Mouse (Mus musculus) liver, embryonic 15.5 days (tissue): ENCODE data around the gene Ctdsp1. TPM values are rescaled to one million over a fixed set of nuclear protein-coding genes. Genes with fewer than 3 reads are reported as not detected.

Experiments
- ATAC-seq: fragments of 200-750 bp; cut with Nextera tagmentation; 2 replicates; pipeline ENCODE4 v1.8.0; 2017; ENCODE audit warnings: moderate number of reproducible peaks, mild to moderate bottlenecking, moderate library complexity; ENCODE audit not compliant: insufficient read depth
- H3K27ac ChIP-seq: fragments of 300-500 bp; sonication (generic); replicated peaks from 2 replicates; pipeline ENCODE4 v1.5.1; 2015; ENCODE audit warnings: mild to moderate bottlenecking, inconsistent platforms
- H3K27me3 ChIP-seq: fragments of 300-500 bp; sonication (generic); 2 replicates; pipeline ENCODE4 v1.6.1; 2015; ENCODE audit warnings: mild to moderate bottlenecking, inconsistent platforms
- H3K36me3 ChIP-seq: fragments of 300-500 bp; sonication (generic); replicated peaks from 2 replicates; pipeline ENCODE4 v1.6.1; 2015; ENCODE audit warnings: moderate library complexity, mild to moderate bottlenecking, inconsistent platforms
- H3K4me1 ChIP-seq: fragments of 300-500 bp; sonication (generic); replicated peaks from 2 replicates; pipeline ENCODE4 v1.6.1; 2015; ENCODE audit warnings: inconsistent platforms
- H3K4me2 ChIP-seq: fragments of 300-500 bp; sonication (generic); 2 replicates; pipeline ENCODE4 v1.6.1; 2015; ENCODE audit warnings: moderate library complexity, mild to moderate bottlenecking, inconsistent platforms
- H3K4me3 ChIP-seq: fragments of 300-500 bp; sonication (generic); replicated peaks from 2 replicates; pipeline ENCODE4 v1.5.1; 2015; ENCODE audit warnings: mild to moderate bottlenecking, inconsistent platforms
- H3K9ac ChIP-seq: fragments of 300-500 bp; sonication (generic); 2 replicates; pipeline ENCODE4 v1.6.1; 2015; ENCODE audit warnings: moderate library complexity, mild to moderate bottlenecking, inconsistent platforms
- H3K9me3 ChIP-seq: fragments of 300-500 bp; sonication (generic); replicated peaks from 2 replicates; pipeline ENCODE4 v1.6.1; 2016; ENCODE audit warnings: inconsistent platforms
- WGBS: fragments of 180-500 bp; shearing (Covaris S2); methylation state at CpG from one replicate; pipeline ENCODE4 v1.1.7; 2015; ENCODE audit warnings: mixed read lengths; ENCODE audit not compliant: insufficient replicate concordance; 5-methylcytosine and 5-hydroxymethylcytosine counted together
- polyA plus RNA-seq: library from polyadenylated mRNA; unstranded; fragments of >200 nt; fragmentation: Nextera tagmentation; extraction: Ambion mirVana; gene quantifications from 2 replicates; pipeline ENCODE4 v1.2.1, GENCODE M21; 2015

The Ctdsp1 gene
- polyA plus RNA-seq, 1 experiment from 2014 or later = 44.8 TPM

DNA sequence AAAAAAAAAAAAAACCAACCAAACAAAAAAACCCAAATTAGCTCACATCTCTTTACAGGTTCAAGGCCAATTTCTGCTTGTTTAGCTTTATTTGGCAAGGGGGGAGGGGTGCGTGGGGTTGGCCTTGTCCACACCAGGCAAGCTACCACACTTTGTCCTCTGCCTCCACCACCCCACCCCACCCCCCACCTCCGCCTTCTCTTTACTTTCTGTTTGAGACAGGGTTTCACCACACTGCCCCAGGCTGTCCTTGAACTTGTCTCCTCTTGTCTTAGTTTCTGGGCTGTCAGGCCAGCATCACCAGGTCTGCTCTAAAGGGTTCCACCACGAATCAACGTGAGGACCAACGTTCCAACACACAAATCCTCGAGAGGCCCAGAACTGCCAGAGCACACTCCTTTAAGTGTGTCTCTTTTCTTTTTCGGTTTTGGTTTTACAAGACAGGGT, 12.2 kb upstream of the Ctdsp1 start:
- Histone ChIP-seq H3K4me1 (peaks cover 67% of the 10 kb centered on the region), H3K27ac (no peak overlapping the region), H3K9ac (no peak overlapping the region), H3K4me2 (no peak overlapping the region), H3K4me3 (no peak overlapping the region), H3K36me3 (no peaks in the 10 kb centered on the region), H3K27me3 (0 out of 2 replicates have a peak, but pooled peaks cover 4% of the 10 kb centered on the region), H3K9me3 (no peaks in the 10 kb centered on the region)
- ATAC-seq = peak; percentile 38; the same call in 1 of the 2 replicates
- WGBS = 60% methylated on average over 7 of the region's 7 CpGs

DNA sequence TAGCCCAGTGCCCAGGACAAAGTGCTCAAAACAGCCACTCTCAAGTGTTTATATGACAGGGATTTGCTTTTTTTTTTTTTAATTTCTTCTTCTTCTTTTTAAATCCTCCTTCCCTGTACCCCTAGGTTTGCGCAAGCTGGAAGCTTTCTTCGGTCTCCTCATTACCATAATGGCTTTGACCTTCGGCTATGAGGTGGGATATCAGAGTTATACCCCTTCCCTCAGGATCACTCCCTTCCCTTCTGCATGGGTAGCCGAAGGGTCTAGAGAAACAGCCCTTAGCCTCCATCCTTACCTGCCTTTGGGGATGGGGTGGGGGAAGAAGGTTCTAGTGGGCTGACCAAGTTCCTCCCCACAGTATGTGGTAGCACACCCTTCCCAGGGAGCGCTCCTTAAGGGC, 10.8 kb upstream of the Ctdsp1 start:
- Histone ChIP-seq H3K27me3 (0 out of 2 replicates have a peak, but pooled peaks cover 4% of the 10 kb centered on the region), H3K27ac (no peak overlapping the region), H3K9me3 (no peaks in the 10 kb centered on the region), H3K4me2 (no peak overlapping the region), H3K9ac (no peak overlapping the region), H3K4me1 (peaks cover 66% of the 10 kb centered on the region), H3K36me3 (no peaks in the 10 kb centered on the region), H3K4me3 (no peak overlapping the region)
- ATAC-seq = no peak
- WGBS = 68% methylated on average over 5 of the region's 5 CpGs

- Histone ChIP-seq H3K27me3 (0 out of 2 replicates have a peak, but pooled peaks cover 4% of the 10 kb centered on the region), H3K4me2 (no peak overlapping the region), H3K4me1 (peaks cover 62% of the 10 kb centered on the region), H3K9me3 (no peaks in the 10 kb centered on the region), H3K9ac (no peak overlapping the region), H3K36me3 (no peaks in the 10 kb centered on the region), H3K27ac (no peak overlapping the region), H3K4me3 (no peak overlapping the region)
- no peak for ATAC-seq
- 38% methylated on average over 10 of the region's 10 CpGs for WGBS
These were observed 9.7 kb upstream of the Ctdsp1 start for GRCm38 (mm10) chr1:74381588-74382021.

DNA sequence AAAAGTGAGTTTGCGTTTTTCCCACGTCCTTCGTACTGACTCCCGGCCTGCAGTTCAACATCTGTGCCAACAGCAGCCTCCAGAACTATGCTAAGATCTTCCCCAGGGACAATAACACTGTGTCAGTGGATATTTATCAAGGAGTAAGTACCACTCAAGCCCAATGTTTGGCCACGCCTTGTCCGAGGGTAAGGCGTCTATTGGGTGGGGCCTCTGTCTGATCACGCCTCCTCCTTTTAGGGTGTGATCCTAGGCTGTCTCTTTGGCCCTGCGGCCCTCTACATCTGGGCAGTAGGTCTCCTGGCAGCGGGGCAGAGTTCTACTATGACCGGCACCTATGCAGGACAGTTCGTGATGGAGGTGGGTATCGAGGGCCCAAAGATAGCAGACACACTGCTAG, 7.9 kb upstream of the Ctdsp1 start:
- peaks cover 79% of the 10 kb centered on the region for H3K4me1 ChIP-seq
- no peaks in the 10 kb centered on the region for H3K9me3 ChIP-seq
- no peaks in the 10 kb centered on the region for H3K27me3 ChIP-seq
- no peak for ATAC-seq
- no peak overlapping the region for H3K9ac ChIP-seq
- WGBS = 64% methylated on average over 13 of the region's 13 CpGs
- H3K36me3 ChIP-seq = no peaks in the 10 kb centered on the region
- H3K27ac ChIP-seq = no peak overlapping the region
- H3K4me2 ChIP-seq = no peak overlapping the region
- no peak overlapping the region for H3K4me3 ChIP-seq

DNA sequence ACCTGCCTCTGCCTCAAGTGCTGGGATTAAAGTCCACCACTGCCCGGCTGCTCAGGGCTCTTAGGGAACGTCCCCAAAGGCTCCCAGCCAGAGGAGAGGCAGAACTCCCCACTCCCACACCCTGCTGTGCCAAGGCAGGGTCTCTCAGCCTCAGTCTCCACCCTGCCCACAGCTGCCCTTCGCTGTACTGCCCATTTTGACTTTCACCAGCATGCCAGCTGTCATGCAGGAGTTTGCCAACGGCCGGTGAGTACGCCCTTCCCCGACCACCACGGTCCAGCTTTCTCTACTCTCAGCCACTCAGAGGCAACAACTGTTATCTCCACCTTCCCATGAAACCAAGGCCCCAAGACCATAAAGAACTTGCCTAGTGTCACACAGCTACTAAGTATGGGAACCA, 6.8 kb upstream of the Ctdsp1 start:
- H3K36me3 ChIP-seq = no peaks in the 10 kb centered on the region
- H3K4me3 ChIP-seq = no peak overlapping the region
- no peaks in the 10 kb centered on the region for H3K27me3 ChIP-seq
- H3K27ac ChIP-seq = no peak overlapping the region
- no peak overlapping the region for H3K9ac ChIP-seq
- no peak for ATAC-seq
- WGBS = 70% methylated on average over 8 of the region's 8 CpGs
- H3K4me2 ChIP-seq = no peak overlapping the region
- H3K4me1 ChIP-seq = peaks cover 81% of the 10 kb centered on the region
- no peaks in the 10 kb centered on the region for H3K9me3 ChIP-seq

DNA sequence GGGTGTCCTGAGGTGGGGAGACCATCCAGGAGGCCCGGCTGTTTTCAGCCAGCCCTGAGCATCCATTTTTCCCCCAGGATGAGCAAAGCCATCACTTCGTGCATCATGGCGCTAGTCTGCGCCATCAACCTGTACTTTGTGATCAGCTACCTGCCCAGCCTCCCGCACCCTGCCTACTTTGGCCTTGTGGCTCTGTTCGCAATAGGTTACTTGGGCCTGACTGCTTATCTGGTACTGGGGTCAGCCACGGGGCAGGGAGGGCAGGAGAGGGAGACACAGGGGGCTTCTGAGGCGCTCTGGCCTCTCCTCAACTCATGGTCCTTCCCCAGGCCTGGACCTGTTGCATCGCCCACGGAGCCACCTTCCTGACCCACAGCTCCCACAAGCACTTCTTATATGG, 6.2 kb upstream of the Ctdsp1 start:
- Histone ChIP-seq H3K4me1 (peaks cover 81% of the 10 kb centered on the region), H3K4me2 (no peak overlapping the region), H3K9ac (no peak overlapping the region), H3K36me3 (no peaks in the 10 kb centered on the region), H3K9me3 (no peaks in the 10 kb centered on the region), H3K27me3 (no peaks in the 10 kb centered on the region), H3K4me3 (no peak overlapping the region), H3K27ac (no peak overlapping the region)
- no peak for ATAC-seq
- 78% methylated on average over 10 of the region's 10 CpGs for WGBS

- Histone ChIP-seq H3K36me3 (no peaks in the 10 kb centered on the region), H3K4me2 (no peak overlapping the region), H3K4me3 (no peak overlapping the region), H3K9ac (no peak overlapping the region), H3K9me3 (no peaks in the 10 kb centered on the region), H3K27me3 (no peaks in the 10 kb centered on the region), H3K27ac (no peak overlapping the region), H3K4me1 (peaks cover 81% of the 10 kb centered on the region)
- ATAC-seq = no peak
- WGBS = 69% methylated on average over 8 of the region's 8 CpGs
These were observed 5.8 kb upstream of the Ctdsp1 start for GRCm38 (mm10) chr1:74385531-74385930.

DNA sequence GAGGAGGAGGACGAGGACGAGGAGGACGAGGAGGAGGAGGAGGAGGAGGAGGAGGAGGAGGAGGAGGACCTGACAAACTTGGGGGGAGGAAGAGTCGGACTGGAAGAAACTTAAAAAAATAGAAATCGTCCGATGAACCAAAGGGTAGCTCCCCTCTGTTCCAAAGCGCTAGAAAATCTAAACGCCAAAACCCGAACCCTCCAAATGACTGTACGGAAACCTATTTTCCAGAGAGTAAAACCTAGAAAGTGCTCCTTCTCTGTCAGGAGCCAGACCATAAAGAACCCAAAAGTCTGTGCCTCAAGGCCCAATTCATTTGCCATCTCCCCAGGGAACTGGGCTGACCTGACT, 5.0 kb upstream of the Ctdsp1 start:
- no peaks in the 10 kb centered on the region for H3K27me3 ChIP-seq
- peak overlapping the region; percentile 85 for H3K9ac ChIP-seq
- peak overlapping the region; percentile 74 for H3K4me3 ChIP-seq
- peak overlapping the region; percentile 89 for H3K4me2 ChIP-seq
- no peak for ATAC-seq
- H3K4me1 ChIP-seq = peaks cover 80% of the 10 kb centered on the region
- H3K9me3 ChIP-seq = no peaks in the 10 kb centered on the region
- WGBS = 51% methylated on average over 8 of the region's 10 CpGs
- peak overlapping the region; percentile 95 for H3K27ac ChIP-seq
- H3K36me3 ChIP-seq = no peaks in the 10 kb centered on the region

DNA sequence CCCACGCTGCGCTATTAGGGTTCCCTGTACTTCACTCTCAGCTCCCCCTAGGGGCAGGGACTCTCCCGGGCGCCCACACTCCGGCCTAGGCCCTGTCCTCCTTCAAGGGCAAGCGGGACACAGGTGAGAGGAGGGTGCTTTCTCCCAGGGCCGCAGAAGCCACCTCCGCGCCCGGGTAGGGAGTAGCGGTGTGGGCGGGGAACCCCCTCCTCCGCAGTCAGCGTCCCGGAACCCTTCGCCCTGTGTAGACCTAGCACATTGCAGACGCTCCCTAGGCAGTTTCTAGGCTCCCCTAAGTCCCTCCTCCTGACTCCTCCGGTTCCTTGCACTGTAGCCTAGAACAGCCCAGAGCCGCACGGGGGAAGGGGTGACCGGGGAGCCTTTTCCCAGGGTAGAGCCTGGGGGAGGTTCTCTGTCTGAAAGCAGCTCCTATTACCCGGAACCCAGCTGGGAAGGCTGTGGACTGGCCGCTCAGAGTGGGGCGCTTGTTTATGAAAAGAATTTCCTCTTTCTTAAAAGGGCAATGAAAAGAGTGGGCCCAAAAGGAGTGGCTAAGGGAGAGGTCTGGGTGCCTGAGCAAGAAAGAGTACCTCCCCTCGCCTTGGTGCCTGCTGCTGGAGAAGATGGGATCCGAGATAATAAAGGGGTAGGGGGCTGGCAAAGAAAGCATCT, 4.5 kb upstream of the Ctdsp1 start:
- H3K27ac ChIP-seq = peak overlapping the region; percentile 95
- ATAC-seq = peak; percentile 75
- under 1% methylated on average over 26 of the region's 26 CpGs for WGBS
- H3K9ac ChIP-seq = peak overlapping the region; percentile 85
- no peaks in the 10 kb centered on the region for H3K9me3 ChIP-seq
- peaks cover 76% of the 10 kb centered on the region for H3K4me1 ChIP-seq
- no peaks in the 10 kb centered on the region for H3K36me3 ChIP-seq
- H3K27me3 ChIP-seq = no peaks in the 10 kb centered on the region
- peak overlapping the region; percentile 89 for H3K4me2 ChIP-seq
- peak overlapping the region; percentile 74 for H3K4me3 ChIP-seq

GRCm38 (mm10) chr1:74387386-74387988, 3.8 kb upstream of the Ctdsp1 start:
- Histone ChIP-seq H3K36me3 (no peaks in the 10 kb centered on the region), H3K9ac (peak overlapping the region; percentile 85), H3K27me3 (no peaks in the 10 kb centered on the region), H3K4me3 (peak overlapping the region; percentile 74), H3K4me1 (peaks cover 75% of the 10 kb centered on the region), H3K4me2 (peak overlapping the region; percentile 89), H3K9me3 (no peaks in the 10 kb centered on the region), H3K27ac (peak overlapping the region; percentile 95)
- no peak for ATAC-seq
- 34% methylated on average over 15 of the region's 15 CpGs for WGBS

- no peak overlapping the region for H3K9ac ChIP-seq
- no peak overlapping the region for H3K4me2 ChIP-seq
- H3K9me3 ChIP-seq = no peaks in the 10 kb centered on the region
- H3K4me1 ChIP-seq = peaks cover 80% of the 10 kb centered on the region
- WGBS = 74% methylated on average over 7 of the region's 7 CpGs
- peaks cover 5% of the 10 kb centered on the region for H3K36me3 ChIP-seq
- no peak overlapping the region for H3K4me3 ChIP-seq
- peak overlapping the region; percentile 24; the same call in 1 of the 2 replicates for H3K27ac ChIP-seq
- no peaks in the 10 kb centered on the region for H3K27me3 ChIP-seq
- no peak for ATAC-seq
These were observed 2.9 kb upstream of the Ctdsp1 start for GRCm38 (mm10) chr1:74388398-74388920.
